Mouse (Mus musculus): ENCODE data around the gene Abcd4. TPM values are rescaled to one million over a fixed set of nuclear protein-coding genes. Genes with fewer than 3 reads are reported as not detected.

Abcd4 gene
- 12.5 TPM for polyA plus RNA-seq (2015; fragmentation: Illumina TruSeq; extraction: RNeasy Lipid Tissue Mini Kit (QIAGEN cat#74804); ENCODE audit: insufficient read depth, low replicate concordance)

DNA sequence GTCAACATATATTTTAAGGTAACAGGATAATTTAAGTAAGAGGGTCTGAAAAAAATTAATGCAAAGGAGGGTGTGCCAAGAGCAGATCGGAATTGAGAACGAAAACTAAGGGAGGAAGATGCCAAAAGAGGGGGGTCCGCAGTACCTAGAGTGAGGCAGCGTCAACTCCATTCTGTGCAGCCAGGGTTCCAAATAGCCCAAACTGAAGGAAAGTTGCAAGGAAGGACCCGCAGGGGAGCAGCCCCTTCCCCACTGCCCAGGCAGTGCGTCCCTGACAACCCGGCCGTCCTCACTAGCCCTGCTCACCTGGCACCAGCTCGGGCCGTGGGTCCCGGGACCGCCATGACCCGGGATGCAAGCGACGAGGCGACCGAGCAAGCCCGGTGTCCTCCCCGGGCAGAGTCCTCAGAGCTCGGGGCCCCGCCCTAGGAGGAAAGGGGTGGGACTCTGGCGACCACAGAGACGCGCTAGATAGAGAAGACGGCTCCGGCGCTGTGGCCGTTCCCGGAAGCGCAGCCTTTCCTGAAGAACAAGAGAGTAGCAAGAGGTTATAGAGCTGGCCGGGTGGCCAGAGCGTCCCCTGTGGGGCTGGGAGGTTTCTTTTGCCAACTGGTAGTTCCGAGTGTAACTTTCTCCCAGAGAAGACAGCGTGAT, at the start of gene Abcd4:
Gene Abcd4, minus strand, starts transcription at position 437 of the 654 bp plus-strand sequence.

DNA sequence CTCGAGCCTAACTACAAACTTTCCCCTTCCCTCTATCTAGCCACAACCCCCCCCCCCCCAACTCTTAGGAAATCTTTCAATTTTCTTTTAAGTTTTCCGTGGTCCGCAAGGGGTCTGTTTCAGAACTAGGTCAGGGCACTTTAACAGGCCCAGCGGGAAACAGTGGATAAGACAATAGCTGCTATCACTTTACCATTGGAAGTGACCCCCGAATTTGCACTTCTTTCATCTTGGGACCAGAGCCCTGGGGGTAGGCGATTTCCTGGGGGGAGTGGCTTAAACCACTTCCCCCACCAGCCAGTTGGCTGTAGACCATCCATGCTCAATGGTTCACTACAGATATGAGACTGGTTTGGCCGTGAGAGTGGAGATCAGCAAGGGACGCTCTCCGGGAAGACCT, 23.4 kb upstream of the Abcd4 start, which contains the start of gene Vrtn:
Gene Vrtn, plus strand, starts transcription at position 366 of the 400 bp plus-strand sequence.

DNA sequence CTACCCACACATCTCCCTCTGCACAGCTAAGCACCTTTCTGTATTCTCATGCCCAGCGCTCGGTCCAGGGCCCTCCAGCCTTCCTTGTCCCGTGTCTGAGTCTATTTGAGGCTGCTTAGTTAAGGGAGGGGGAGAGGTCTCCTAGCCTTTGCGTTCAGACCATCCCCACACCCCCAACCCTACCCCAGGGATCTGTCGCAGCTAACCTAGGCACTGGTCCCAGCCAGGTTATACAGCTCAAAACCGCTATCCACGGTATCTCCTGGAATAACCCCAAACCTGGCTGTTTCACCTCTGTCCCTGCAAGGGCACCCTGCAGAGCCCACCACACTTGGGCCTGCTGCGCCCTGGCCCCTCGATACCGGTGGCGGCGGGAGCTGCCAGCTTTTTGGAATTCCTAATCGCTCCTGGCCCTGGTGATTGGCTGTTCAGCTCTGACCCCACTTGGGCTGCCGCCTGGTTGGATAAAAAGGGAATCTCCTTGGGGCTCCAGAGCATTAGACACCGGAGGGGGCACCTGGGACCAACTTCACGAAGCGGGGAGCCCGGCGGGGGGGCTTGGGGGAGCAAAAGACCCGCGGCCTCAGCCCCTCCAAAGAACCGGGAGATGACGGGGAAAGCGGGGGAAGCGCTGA, 47.8 kb downstream of the Abcd4 start, which contains the start of gene Vsx2:
Gene Vsx2, plus strand, starts transcription at position 427 of the 635 bp plus-strand sequence.

Other genes starting within 250 kb of the Abcd4 start
- 43.1 TPM for gene Entpd5, start 208.4 kb downstream of the Abcd4 start, polyA plus RNA-seq (2015; fragmentation: Illumina TruSeq; extraction: RNeasy Lipid Tissue Mini Kit (QIAGEN cat#74804); ENCODE audit: insufficient read depth, low replicate concordance)
- gene Bbof1, start 208.3 kb downstream of the Abcd4 start, polyA plus RNA-seq (2015; fragmentation: Illumina TruSeq; extraction: RNeasy Lipid Tissue Mini Kit (QIAGEN cat#74804); ENCODE audit: insufficient read depth, low replicate concordance), result 1.6 TPM
- 22.5 TPM for gene Rnf113a2, start 200.2 kb downstream of the Abcd4 start, polyA plus RNA-seq (2015; fragmentation: Illumina TruSeq; extraction: RNeasy Lipid Tissue Mini Kit (QIAGEN cat#74804); ENCODE audit: insufficient read depth, low replicate concordance)
- gene Aldh6a1, start 166.4 kb downstream of the Abcd4 start, polyA plus RNA-seq (2015; fragmentation: Illumina TruSeq; extraction: RNeasy Lipid Tissue Mini Kit (QIAGEN cat#74804); ENCODE audit: insufficient read depth, low replicate concordance), result 20.8 TPM
- gene Lin52, start 166.0 kb downstream of the Abcd4 start, polyA plus RNA-seq (2015; fragmentation: Illumina TruSeq; extraction: RNeasy Lipid Tissue Mini Kit (QIAGEN cat#74804); ENCODE audit: insufficient read depth, low replicate concordance), result 17.9 TPM
- gene Vsx2, start 47.7 kb downstream of the Abcd4 start, polyA plus RNA-seq (2015; fragmentation: Illumina TruSeq; extraction: RNeasy Lipid Tissue Mini Kit (QIAGEN cat#74804); ENCODE audit: insufficient read depth, low replicate concordance), result not detected
- gene Vrtn, start 23.6 kb upstream of the Abcd4 start, polyA plus RNA-seq (2015; fragmentation: Illumina TruSeq; extraction: RNeasy Lipid Tissue Mini Kit (QIAGEN cat#74804); ENCODE audit: insufficient read depth, low replicate concordance), result not detected
- gene Syndig1l, start 81.4 kb upstream of the Abcd4 start, polyA plus RNA-seq (2015; fragmentation: Illumina TruSeq; extraction: RNeasy Lipid Tissue Mini Kit (QIAGEN cat#74804); ENCODE audit: insufficient read depth, low replicate concordance), result 0.43 TPM
- 151 TPM for gene Npc2, start 155.7 kb upstream of the Abcd4 start, polyA plus RNA-seq (2015; fragmentation: Illumina TruSeq; extraction: RNeasy Lipid Tissue Mini Kit (QIAGEN cat#74804); ENCODE audit: insufficient read depth, low replicate concordance)
- 81.7 TPM for gene Isca2, start 155.8 kb upstream of the Abcd4 start, polyA plus RNA-seq (2015; fragmentation: Illumina TruSeq; extraction: RNeasy Lipid Tissue Mini Kit (QIAGEN cat#74804); ENCODE audit: insufficient read depth, low replicate concordance)

All from spleen, adult 10 weeks (tissue).